ENCODE assay signal across 8 mouse cellular contexts in genomic region chr8:84731371-84732177, GRCm38 (mm10). TPM values are rescaled to one million over a fixed set of nuclear protein-coding genes. Genes with fewer than 3 reads are reported as not detected.
A peak's percentile ranks its signal among the peaks of the same experiment; 100 is the strongest.
DNase-seq lines count a peak whose midpoint lies in the region; ATAC-seq lines count a peak whose summit lies in the region.

No protein-coding gene starts in this region.

- no peak for DNase-seq in heart, adult 9 months (ENCODE audit: low spot score in 2 of 2)
- DNase-seq in c-Kit-negative CD71-positive TER-119-positive erythroid progenitor cells, embryonic 14.5 days (ENCODE audit: low read depth, low spot score): peak; percentile 41
- DNase-seq in hindbrain, embryonic 10.5 days (ENCODE audit: low spot score): no peak
- DNase-seq in embryo, embryonic 9.5 days (ENCODE audit: extremely low spot score): no peak
- DNase-seq in adrenal gland, adult 8-10 months: no peak
- DNase-seq in urinary bladder, postnatal 4 days (ENCODE audit: low spot score in 2 of 2): no peak

- no peaks in the 10 kb centered on the region for H3K9me3 ChIP-seq in heart, embryonic 15.5 days (replicated peaks)
- no peaks in the 10 kb centered on the region for H3K9me3 ChIP-seq in hindbrain, embryonic 10.5 days
- H3K9me3 ChIP-seq in midbrain, embryonic 13.5 days: no peaks in the 10 kb centered on the region

- 0 out of 2 replicates have a peak, but pooled peaks cover 5% of the 10 kb centered on the region for H3K36me3 ChIP-seq in heart, embryonic 15.5 days
- no peaks in the 10 kb centered on the region for H3K36me3 ChIP-seq in hindbrain, embryonic 10.5 days
- H3K36me3 ChIP-seq in midbrain, embryonic 13.5 days: peaks cover 3% of the 10 kb centered on the region; the same call in 1 of the 2 replicates

- H3K4me1 ChIP-seq in heart, embryonic 15.5 days (replicated peaks): peaks cover 89% of the 10 kb centered on the region
- peaks cover 61% of the 10 kb centered on the region for H3K4me1 ChIP-seq in hindbrain, embryonic 10.5 days (replicated peaks)
- peaks cover 74% of the 10 kb centered on the region for H3K4me1 ChIP-seq in midbrain, embryonic 13.5 days (replicated peaks)

- 0 out of 2 replicates have a peak overlapping the region, but pooled peaks have one; percentile 29 for H3K9ac ChIP-seq in heart, embryonic 15.5 days
- H3K9ac ChIP-seq in midbrain, embryonic 13.5 days (replicated peaks): peak overlapping the region; percentile 4; the same call in 1 of the 2 replicates

- H3K27ac ChIP-seq in heart, embryonic 15.5 days: peak overlapping the region; percentile 80
- peak overlapping the region; percentile 79 for H3K27ac ChIP-seq in hindbrain, embryonic 10.5 days
- H3K27ac ChIP-seq in midbrain, embryonic 13.5 days: peak overlapping the region; percentile 90

- WGBS in heart, embryonic 15.5 days: 55% methylated on average over 11 of the region's 11 CpGs
- 62% methylated on average over 11 of the region's 11 CpGs for WGBS in hindbrain, embryonic 10.5 days
- 68% methylated on average over 11 of the region's 11 CpGs for WGBS in midbrain, embryonic 13.5 days

- peak overlapping the region; percentile 6; the same call in 1 of the 2 replicates for H3K4me2 ChIP-seq in heart, embryonic 15.5 days
- no peak overlapping the region for H3K4me2 ChIP-seq in midbrain, embryonic 13.5 days (replicated peaks)

- H3K27me3 ChIP-seq in heart, embryonic 15.5 days: no peaks in the 10 kb centered on the region
- H3K27me3 ChIP-seq in hindbrain, embryonic 10.5 days (ENCODE audit: insufficient read depth, poor library complexity, severe bottlenecking): peaks cover 100% of the 10 kb centered on the region
- H3K27me3 ChIP-seq in midbrain, embryonic 13.5 days: peaks cover 39% of the 10 kb centered on the region

- H3K4me3 ChIP-seq in heart, embryonic 15.5 days: no peak overlapping the region
- no peak overlapping the region for H3K4me3 ChIP-seq in hindbrain, embryonic 10.5 days
- H3K4me3 ChIP-seq in midbrain, embryonic 13.5 days (replicated peaks): no peak overlapping the region

- ATAC-seq in heart, embryonic 15.5 days (replicated peaks; ENCODE audit: insufficient number of reproducible peaks, insufficient read depth, low FRiP score, low read depth): peak; percentile 23
- no peak for ATAC-seq in midbrain, embryonic 13.5 days

RNA-seq across cellular contexts. Expression of gene G430095P16Rik, which starts 8.8 kb away (rescaled TPM):
- 4.5 TPM in 2 replicates for polyA plus RNA-seq in heart, embryonic 15.5 days (2015; fragmentation: Nextera tagmentation; extraction: Ambion mirVana)
- 0.54 and 1.9 TPM in 2 replicates for polyA plus RNA-seq in hindbrain, embryonic 10.5 days (2016; fragmentation: Nextera tagmentation; extraction: Ambion mirVana)
- polyA plus RNA-seq in midbrain, embryonic 13.5 days (2015; fragmentation: Nextera tagmentation; extraction: Ambion mirVana): 1.3 and 1.9 TPM in 2 replicates
- under 1 TPM in 2 of 4 experiments, not detected in 2; 0.52 to 0.73 TPM for total RNA-seq in adrenal gland, adult 8-10 months (2022)

RNA-seq across cellular contexts. Expression of gene Lyl1, which starts 30.3 kb away (rescaled TPM):
- polyA plus RNA-seq in heart, embryonic 15.5 days (2015; fragmentation: Nextera tagmentation; extraction: Ambion mirVana): 9.2 and 13.2 TPM in 2 replicates
- polyA plus RNA-seq in hindbrain, embryonic 10.5 days (2016; fragmentation: Nextera tagmentation; extraction: Ambion mirVana): 5.6 and 6.5 TPM in 2 replicates
- 2.1 and 2.4 TPM in 2 replicates for polyA plus RNA-seq in midbrain, embryonic 13.5 days (2015; fragmentation: Nextera tagmentation; extraction: Ambion mirVana)
- 1 to 10 TPM; 3.1 to 5.6 (median 4.2) TPM for total RNA-seq in adrenal gland, adult 8-10 months (2022)

RNA-seq across cellular contexts. Expression of gene Nacc1, which starts 43.9 kb away (rescaled TPM):
- 10.7 and 14.6 TPM in 2 replicates for polyA plus RNA-seq in heart, embryonic 15.5 days (2015; fragmentation: Nextera tagmentation; extraction: Ambion mirVana)
- 25.2 and 28.9 TPM in 2 replicates for polyA plus RNA-seq in hindbrain, embryonic 10.5 days (2016; fragmentation: Nextera tagmentation; extraction: Ambion mirVana)
- 16.8 and 17.3 TPM in 2 replicates for polyA plus RNA-seq in midbrain, embryonic 13.5 days (2015; fragmentation: Nextera tagmentation; extraction: Ambion mirVana)
- 10 to 100 TPM; 81.0 to 86.9 (median 83.7) TPM for total RNA-seq in adrenal gland, adult 8-10 months (2022)

RNA-seq across cellular contexts. Expression of gene Trmt1, which starts 45.5 kb away (rescaled TPM):
- 40.6 and 47.4 TPM in 2 replicates for polyA plus RNA-seq in heart, embryonic 15.5 days (2015; fragmentation: Nextera tagmentation; extraction: Ambion mirVana)
- polyA plus RNA-seq in hindbrain, embryonic 10.5 days (2016; fragmentation: Nextera tagmentation; extraction: Ambion mirVana): 57.8 and 65.9 TPM in 2 replicates
- polyA plus RNA-seq in midbrain, embryonic 13.5 days (2015; fragmentation: Nextera tagmentation; extraction: Ambion mirVana): 50.1 and 55.7 TPM in 2 replicates
- 100 to 1,000 TPM in 2 of 4 experiments, 10 to 100 TPM in 2; 75.4 to 109 (median 88.5) TPM for total RNA-seq in adrenal gland, adult 8-10 months (2022)
